Mouse (Mus musculus): ENCODE results near the gene Cmpk1. TPM values are rescaled to one million over a fixed set of nuclear protein-coding genes. Genes with fewer than 3 reads are reported as not detected.

Cmpk1 gene
- polyA plus RNA-seq (2015; fragmentation: Nextera tagmentation; extraction: Ambion mirVana) = 187 and 190 TPM in 2 replicates

DNA sequence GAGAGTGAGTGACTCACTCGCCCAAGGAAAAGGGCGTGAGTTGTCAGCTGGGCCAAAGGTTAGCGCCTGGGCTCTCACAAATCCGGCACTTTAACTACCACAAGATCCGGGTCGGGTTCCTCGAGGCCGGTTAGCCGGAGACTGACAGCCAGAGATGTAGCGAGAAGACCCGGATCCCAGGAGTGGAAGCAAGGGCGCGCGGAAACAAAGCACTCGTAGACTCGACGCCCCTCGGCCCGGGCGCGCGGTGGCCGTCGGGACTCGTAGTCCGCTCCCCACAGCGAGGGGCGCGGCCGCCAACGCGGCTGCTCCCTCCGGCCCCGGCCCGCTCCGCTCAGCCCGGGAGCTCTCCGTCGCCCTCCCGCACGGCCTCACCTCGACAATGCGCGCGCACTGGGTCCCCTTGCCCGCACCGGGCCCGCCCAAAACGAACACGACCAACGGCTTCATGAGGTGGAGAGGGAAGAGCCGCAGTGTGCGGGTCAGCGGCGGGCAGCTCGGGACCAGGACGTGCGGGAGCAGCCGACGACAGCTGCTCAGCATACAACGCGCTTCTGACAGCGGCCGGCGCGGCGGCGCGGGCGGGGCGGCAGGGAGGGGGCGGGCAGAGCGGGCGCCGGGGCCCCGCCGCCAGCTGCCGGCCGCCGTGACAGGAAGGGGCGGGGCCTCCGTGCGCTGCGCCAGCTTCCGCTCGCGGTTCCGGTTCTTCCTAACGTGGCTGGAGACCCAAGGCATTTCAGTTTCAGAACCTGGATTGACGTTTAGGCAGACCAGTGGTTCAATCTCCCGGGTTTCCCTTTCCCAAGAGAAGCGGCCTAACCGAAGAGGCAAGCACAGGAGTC lies at the start of gene Cmpk1:
TSS of gene Cmpk1 (minus strand) at position 651 of the 842 bp plus-strand sequence.
- WGBS = under 1% methylated on average over 87 of the region's 93 CpGs
- Histone ChIP-seq H3K4me1 (ENCODE audit: control insufficient read depth, insufficient read depth, low read depth, low read length) (peaks cover 13% of the 10 kb centered on the region), H3K27ac (ENCODE audit: low read depth, low read length) (peak within 1 kb of the TSS; percentile 95), H3K4me3 (ENCODE audit: low read length) (peak within 1 kb of the TSS; percentile 55), H3K9me3 (ENCODE audit: control insufficient read depth, low read length) (no peaks in the 10 kb centered on the region), H3K27me3 (replicated peaks; ENCODE audit: control insufficient read depth, insufficient read depth, low read length) (no peaks in the 10 kb centered on the region), H3K36me3 (ENCODE audit: control insufficient read depth, insufficient read depth, low read length) (no peaks in the 10 kb centered on the region), H3K4me2 (ENCODE audit: low read length) (peak within 1 kb of the TSS; percentile 77), H3K9ac (ENCODE audit: low read depth, low read length) (peak within 1 kb of the TSS; percentile 78)
- peak; percentile 98 for ATAC-seq

- no peak overlapping the region for H3K9ac ChIP-seq (ENCODE audit: low read depth, low read length)
- H3K27me3 ChIP-seq (replicated peaks; ENCODE audit: control insufficient read depth, insufficient read depth, low read length) = no peaks in the 10 kb centered on the region
- H3K9me3 ChIP-seq (ENCODE audit: control insufficient read depth, low read length) = no peaks in the 10 kb centered on the region
- H3K4me3 ChIP-seq (ENCODE audit: low read length) = no peak overlapping the region
- no peaks in the 10 kb centered on the region for H3K4me1 ChIP-seq (ENCODE audit: control insufficient read depth, insufficient read depth, low read depth, low read length)
- H3K4me2 ChIP-seq (ENCODE audit: low read length) = no peak overlapping the region
- no peaks in the 10 kb centered on the region for H3K36me3 ChIP-seq (ENCODE audit: control insufficient read depth, insufficient read depth, low read length)
- no peak for ATAC-seq
- no peak overlapping the region for H3K27ac ChIP-seq (ENCODE audit: low read depth, low read length)
- WGBS = 79% methylated on average over 6 of the region's 6 CpGs
Measured at GRCm38 (mm10) chr4:115035043-115035442, 48.0 kb upstream of the Cmpk1 start.

DNA sequence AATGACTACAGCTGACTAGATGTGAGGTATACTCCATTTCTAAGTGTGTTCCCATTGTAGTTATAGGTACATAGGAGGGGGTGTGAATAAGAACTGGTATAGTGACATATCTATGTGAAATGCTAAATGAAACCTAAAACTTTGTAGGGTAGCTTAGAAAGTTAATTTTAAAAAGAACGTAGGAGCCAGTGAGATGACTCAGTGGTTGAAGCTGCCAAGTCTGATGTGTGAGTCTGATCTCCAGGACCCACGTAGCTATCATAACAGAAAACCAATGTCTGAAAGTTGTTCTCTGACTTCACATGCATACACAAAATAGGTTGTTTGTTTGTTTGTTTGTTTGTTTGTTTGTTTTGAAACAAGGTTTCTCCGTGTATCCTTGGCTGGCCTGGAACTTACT lies 33.0 kb upstream of the Cmpk1 start:
- no peaks in the 10 kb centered on the region for H3K9me3 ChIP-seq (ENCODE audit: control insufficient read depth, low read length)
- no peak overlapping the region for H3K4me3 ChIP-seq (ENCODE audit: low read length)
- H3K36me3 ChIP-seq (ENCODE audit: control insufficient read depth, insufficient read depth, low read length) = no peaks in the 10 kb centered on the region
- H3K9ac ChIP-seq (ENCODE audit: low read depth, low read length) = no peak overlapping the region
- no peaks in the 10 kb centered on the region for H3K4me1 ChIP-seq (ENCODE audit: control insufficient read depth, insufficient read depth, low read depth, low read length)
- 97% methylated on average over 3 of the region's 3 CpGs for WGBS
- H3K4me2 ChIP-seq (ENCODE audit: low read length) = no peak overlapping the region
- H3K27me3 ChIP-seq (replicated peaks; ENCODE audit: control insufficient read depth, insufficient read depth, low read length) = no peaks in the 10 kb centered on the region
- no peak for ATAC-seq
- no peak overlapping the region for H3K27ac ChIP-seq (ENCODE audit: low read depth, low read length)

GRCm38 (mm10) chr4:115014276-115014675 lies 27.2 kb upstream of the Cmpk1 start:
- Histone ChIP-seq H3K4me3 (ENCODE audit: low read length) (no peak overlapping the region), H3K4me1 (ENCODE audit: control insufficient read depth, insufficient read depth, low read depth, low read length) (no peaks in the 10 kb centered on the region), H3K4me2 (ENCODE audit: low read length) (no peak overlapping the region), H3K27ac (ENCODE audit: low read depth, low read length) (no peak overlapping the region), H3K9me3 (ENCODE audit: control insufficient read depth, low read length) (no peaks in the 10 kb centered on the region), H3K36me3 (ENCODE audit: control insufficient read depth, insufficient read depth, low read length) (no peaks in the 10 kb centered on the region), H3K9ac (ENCODE audit: low read depth, low read length) (no peak overlapping the region), H3K27me3 (replicated peaks; ENCODE audit: control insufficient read depth, insufficient read depth, low read length) (no peaks in the 10 kb centered on the region)
- 91% methylated on average over 3 of the region's 3 CpGs for WGBS
- ATAC-seq = no peak

- peak overlapping the region; percentile 80 for H3K4me3 ChIP-seq (ENCODE audit: low read length)
- H3K4me2 ChIP-seq (ENCODE audit: low read length) = peak overlapping the region; percentile 92
- H3K4me1 ChIP-seq (ENCODE audit: control insufficient read depth, insufficient read depth, low read depth, low read length) = peaks cover 4% of the 10 kb centered on the region
- no peaks in the 10 kb centered on the region for H3K27me3 ChIP-seq (replicated peaks; ENCODE audit: control insufficient read depth, insufficient read depth, low read length)
- H3K27ac ChIP-seq (ENCODE audit: low read depth, low read length) = no peak overlapping the region
- H3K9ac ChIP-seq (ENCODE audit: low read depth, low read length) = peak overlapping the region; percentile 70
- WGBS = 2% methylated on average over 8 of the region's 8 CpGs
- no peaks in the 10 kb centered on the region for H3K36me3 ChIP-seq (ENCODE audit: control insufficient read depth, insufficient read depth, low read length)
- H3K9me3 ChIP-seq (ENCODE audit: control insufficient read depth, low read length) = no peaks in the 10 kb centered on the region
- ATAC-seq = 0 out of 2 replicates have a peak, but pooled peaks have one; percentile 12
Measured at GRCm38 (mm10) chr4:115000429-115000795, 13.4 kb upstream of the Cmpk1 start.

DNA sequence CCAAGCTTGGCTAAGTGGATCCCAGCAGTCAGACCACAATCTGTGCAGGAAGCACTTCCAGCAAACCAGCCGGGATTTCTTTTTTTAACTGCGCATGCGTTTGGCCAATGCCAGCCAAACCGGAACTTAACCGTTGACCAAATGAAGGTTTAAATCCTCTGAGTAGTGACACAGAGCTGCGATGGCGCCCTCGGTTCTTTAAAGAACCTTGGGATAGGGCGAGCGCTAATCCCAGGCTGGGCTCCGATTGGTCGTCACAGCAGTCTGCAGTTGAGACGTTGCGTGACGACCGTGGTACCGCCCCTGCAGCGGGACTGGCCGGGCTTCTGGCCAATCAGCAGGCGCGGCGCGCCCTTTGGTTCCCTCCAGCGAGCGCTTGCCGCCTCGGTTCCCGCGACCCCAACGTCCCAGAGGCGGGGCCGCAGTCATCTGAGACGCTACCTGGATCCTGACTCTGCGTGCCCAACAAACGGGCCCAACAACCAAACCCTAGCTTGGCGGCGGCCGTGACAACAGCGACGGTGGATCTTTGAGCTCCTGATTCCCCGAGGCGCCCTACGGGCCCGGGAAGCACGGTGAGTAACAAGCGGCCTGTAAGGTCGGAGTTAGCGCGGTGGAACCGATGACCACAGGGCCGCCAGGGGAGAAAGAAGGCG lies 12.9 kb upstream of the Cmpk1 start, which contains the start of gene Stil:
TSS of gene Stil (plus strand) at position 387 of the 656 bp plus-strand sequence.
- Histone ChIP-seq H3K4me2 (ENCODE audit: low read length) (peak within 1 kb of the TSS; percentile 92), H3K36me3 (ENCODE audit: control insufficient read depth, insufficient read depth, low read length) (no peaks in the 10 kb centered on the region)

GRCm38 (mm10) chr4:114999445-114999772 lies 12.4 kb upstream of the Cmpk1 start:
- Histone ChIP-seq H3K27ac (ENCODE audit: low read depth, low read length) (peak overlapping the region; percentile 76), H3K36me3 (ENCODE audit: control insufficient read depth, insufficient read depth, low read length) (no peaks in the 10 kb centered on the region), H3K9me3 (ENCODE audit: control insufficient read depth, low read length) (no peaks in the 10 kb centered on the region), H3K4me2 (ENCODE audit: low read length) (peak overlapping the region; percentile 51), H3K27me3 (replicated peaks; ENCODE audit: control insufficient read depth, insufficient read depth, low read length) (no peaks in the 10 kb centered on the region), H3K4me1 (ENCODE audit: control insufficient read depth, insufficient read depth, low read depth, low read length) (peaks cover 4% of the 10 kb centered on the region), H3K9ac (ENCODE audit: low read depth, low read length) (peak overlapping the region; percentile 59), H3K4me3 (ENCODE audit: low read length) (peak overlapping the region; percentile 80)
- 10% methylated on average over 9 of the region's 9 CpGs for WGBS
- no peak for ATAC-seq

More for the DNA sequence above, 12.9 kb upstream of the Cmpk1 start, which contains the start of gene Stil:
- ATAC-seq = peak; percentile 100
- Histone ChIP-seq H3K4me3 (ENCODE audit: low read length) (peak within 1 kb of the TSS; percentile 80), H3K27me3 (replicated peaks; ENCODE audit: control insufficient read depth, insufficient read depth, low read length) (no peaks in the 10 kb centered on the region), H3K9me3 (ENCODE audit: control insufficient read depth, low read length) (no peaks in the 10 kb centered on the region), H3K4me1 (ENCODE audit: control insufficient read depth, insufficient read depth, low read depth, low read length) (peaks cover 4% of the 10 kb centered on the region), H3K9ac (ENCODE audit: low read depth, low read length) (peak within 1 kb of the TSS; percentile 70), H3K27ac (ENCODE audit: low read depth, low read length) (peak within 1 kb of the TSS; percentile 76)
- under 1% methylated on average over 52 of the region's 52 CpGs for WGBS

DNA sequence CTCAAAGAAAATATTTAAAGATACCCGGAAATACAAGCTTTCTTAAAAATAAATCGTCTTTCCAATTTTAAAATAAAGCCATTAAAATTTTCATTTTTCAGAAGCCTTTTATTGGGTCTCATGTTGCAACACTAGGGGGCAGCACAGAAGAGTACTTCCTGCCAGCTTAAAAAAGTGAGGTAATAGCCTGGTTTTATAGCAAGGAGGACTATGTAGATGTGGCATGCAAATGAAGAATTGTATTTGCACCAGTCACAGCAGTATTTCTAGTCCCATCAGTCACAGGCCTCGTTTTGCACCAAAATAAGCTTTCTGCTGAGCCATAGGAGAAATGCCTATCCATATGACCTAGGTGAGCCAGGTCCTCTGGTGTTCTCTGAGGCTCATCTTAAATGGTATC lies 10.0 kb upstream of the Cmpk1 start:
- H3K9ac ChIP-seq (ENCODE audit: low read depth, low read length) = no peak overlapping the region
- 60% methylated on average over 3 of the region's 3 CpGs for WGBS
- no peak overlapping the region for H3K4me3 ChIP-seq (ENCODE audit: low read length)
- no peak overlapping the region for H3K27ac ChIP-seq (ENCODE audit: low read depth, low read length)
- ATAC-seq = no peak
- no peaks in the 10 kb centered on the region for H3K36me3 ChIP-seq (ENCODE audit: control insufficient read depth, insufficient read depth, low read length)
- H3K9me3 ChIP-seq (ENCODE audit: control insufficient read depth, low read length) = no peaks in the 10 kb centered on the region
- peaks cover 4% of the 10 kb centered on the region for H3K4me1 ChIP-seq (ENCODE audit: control insufficient read depth, insufficient read depth, low read depth, low read length)
- no peak overlapping the region for H3K4me2 ChIP-seq (ENCODE audit: low read length)
- peaks cover 5% of the 10 kb centered on the region; the same call in 1 of the 2 replicates for H3K27me3 ChIP-seq (replicated peaks; ENCODE audit: control insufficient read depth, insufficient read depth, low read length)

GRCm38 (mm10) chr4:114994218-114994617 lies 7.2 kb upstream of the Cmpk1 start:
- Histone ChIP-seq H3K4me1 (ENCODE audit: control insufficient read depth, insufficient read depth, low read depth, low read length) (no peaks in the 10 kb centered on the region), H3K4me2 (ENCODE audit: low read length) (no peak overlapping the region), H3K4me3 (ENCODE audit: low read length) (no peak overlapping the region), H3K9ac (ENCODE audit: low read depth, low read length) (no peak overlapping the region), H3K36me3 (ENCODE audit: control insufficient read depth, insufficient read depth, low read length) (no peaks in the 10 kb centered on the region), H3K27ac (ENCODE audit: low read depth, low read length) (no peak overlapping the region), H3K27me3 (replicated peaks; ENCODE audit: control insufficient read depth, insufficient read depth, low read length) (peaks cover 5% of the 10 kb centered on the region; the same call in 1 of the 2 replicates), H3K9me3 (ENCODE audit: control insufficient read depth, low read length) (no peaks in the 10 kb centered on the region)
- whole genome bisulfite sequencing = 86% methylated on average over 3 of the region's 3 CpGs
- no peak for ATAC-seq
